Mouse (Mus musculus) urinary bladder, postnatal 25 days (tissue): ENCODE results near the gene Tmem131l.

Source experiments
- DNase-seq: peaks from one replicate; pipeline ENCODE4 v3.0.0; 2022; ENCODE audit warnings: low spot score

Tmem131l gene

GRCm38 (mm10) chr3:83976161-83976560 lies 63.8 kb downstream of the Tmem131l start:
- no peak for DNase-seq

GRCm38 (mm10) chr3:83973339-83973738 lies 66.6 kb downstream of the Tmem131l start:
- DNase-seq = no peak

DNA sequence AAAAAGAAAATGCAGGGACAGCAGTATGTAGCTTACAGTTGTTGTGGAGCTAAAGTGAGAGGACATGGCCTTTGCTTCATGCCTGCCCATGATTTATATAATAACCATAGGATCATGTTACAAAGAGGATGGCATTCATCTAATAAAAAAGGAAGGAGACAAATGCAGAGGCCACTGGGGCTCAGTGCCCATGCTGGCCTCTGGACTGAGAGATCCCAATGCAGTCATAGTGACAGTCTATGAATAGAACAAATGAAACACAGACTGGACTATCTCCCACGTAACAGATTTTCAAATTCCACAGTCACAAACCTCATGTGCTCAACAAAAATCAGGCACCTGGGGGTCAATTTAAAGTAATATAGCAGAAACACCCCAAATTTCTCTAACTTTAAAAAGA lies 69.3 kb downstream of the Tmem131l start:
- DNase-seq = no peak

GRCm38 (mm10) chr3:83969081-83969480 lies 70.9 kb downstream of the Tmem131l start:
- no peak for DNase-seq

GRCm38 (mm10) chr3:83967791-83968190 lies 72.2 kb downstream of the Tmem131l start:
- DNase-seq = no peak

- DNase-seq = no peak
These were observed 74.6 kb downstream of the Tmem131l start for GRCm38 (mm10) chr3:83965333-83965732.

DNA sequence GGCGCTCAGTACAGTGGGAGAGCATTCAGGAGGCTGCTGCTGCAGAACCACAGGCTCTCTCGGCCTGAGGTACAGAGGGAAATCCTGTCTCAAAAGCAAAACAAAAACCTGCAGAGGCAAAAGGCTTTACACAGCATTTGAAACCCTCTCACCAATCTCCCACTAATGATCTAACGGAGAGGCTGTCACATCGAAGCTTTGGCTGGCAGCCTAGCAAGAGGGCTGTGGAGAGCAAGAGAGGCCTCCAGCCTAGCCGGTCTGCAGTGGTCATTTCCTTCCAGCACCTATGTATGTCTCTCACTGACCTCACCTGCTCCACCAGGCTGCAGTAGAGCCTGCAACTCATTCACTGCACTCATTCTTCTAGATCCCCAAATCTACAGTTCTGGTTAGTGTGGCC lies 76.3 kb downstream of the Tmem131l start:
- no peak for DNase-seq

DNA sequence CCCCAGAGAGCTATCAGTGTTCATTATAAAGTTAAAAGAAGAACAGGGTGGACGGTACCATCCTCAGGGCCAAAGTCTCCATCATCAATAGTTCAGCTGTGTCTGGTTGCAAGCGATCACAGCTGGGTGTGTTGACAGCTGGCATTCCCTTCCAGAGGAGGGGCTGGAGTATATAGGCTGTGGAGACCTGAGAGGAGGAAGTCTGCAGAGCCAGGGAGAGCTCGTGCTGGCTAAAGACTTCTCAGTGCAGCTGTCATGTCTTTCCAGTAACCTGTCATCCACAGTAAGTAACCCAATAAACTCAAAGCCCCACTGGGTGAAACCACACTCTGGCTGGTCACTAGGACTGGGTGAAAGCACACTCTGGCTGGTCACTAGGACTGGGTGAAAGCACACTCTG lies 77.4 kb downstream of the Tmem131l start:
- no peak for DNase-seq

GRCm38 (mm10) chr3:83962076-83962475 lies 77.9 kb downstream of the Tmem131l start:
- no peak for DNase-seq

- no peak for DNase-seq
These were observed 80.9 kb downstream of the Tmem131l start for GRCm38 (mm10) chr3:83958951-83959681.

- no peak for DNase-seq
These were observed 86.1 kb downstream of the Tmem131l start for GRCm38 (mm10) chr3:83953879-83954278.

DNA sequence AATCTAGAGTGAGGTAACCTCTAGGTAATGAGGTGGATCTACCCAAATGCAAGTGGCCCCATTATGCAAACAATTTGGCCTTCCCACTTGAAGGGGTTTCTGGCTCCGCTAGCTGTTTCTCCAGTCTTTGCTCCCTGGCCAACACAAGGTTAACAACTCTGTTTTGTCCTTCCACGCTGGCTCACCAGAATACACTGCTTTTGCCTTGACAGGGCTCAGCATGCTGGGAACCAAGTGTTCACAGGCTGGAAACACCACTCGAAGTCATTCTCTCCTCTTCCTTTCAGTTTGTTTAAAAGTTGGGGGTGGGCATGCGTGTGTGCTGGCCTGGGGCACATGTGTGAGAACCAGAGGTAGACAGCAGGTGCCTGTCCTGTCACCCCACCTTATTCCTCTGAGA lies 91.2 kb downstream of the Tmem131l start:
- DNase-seq = no peak

DNA sequence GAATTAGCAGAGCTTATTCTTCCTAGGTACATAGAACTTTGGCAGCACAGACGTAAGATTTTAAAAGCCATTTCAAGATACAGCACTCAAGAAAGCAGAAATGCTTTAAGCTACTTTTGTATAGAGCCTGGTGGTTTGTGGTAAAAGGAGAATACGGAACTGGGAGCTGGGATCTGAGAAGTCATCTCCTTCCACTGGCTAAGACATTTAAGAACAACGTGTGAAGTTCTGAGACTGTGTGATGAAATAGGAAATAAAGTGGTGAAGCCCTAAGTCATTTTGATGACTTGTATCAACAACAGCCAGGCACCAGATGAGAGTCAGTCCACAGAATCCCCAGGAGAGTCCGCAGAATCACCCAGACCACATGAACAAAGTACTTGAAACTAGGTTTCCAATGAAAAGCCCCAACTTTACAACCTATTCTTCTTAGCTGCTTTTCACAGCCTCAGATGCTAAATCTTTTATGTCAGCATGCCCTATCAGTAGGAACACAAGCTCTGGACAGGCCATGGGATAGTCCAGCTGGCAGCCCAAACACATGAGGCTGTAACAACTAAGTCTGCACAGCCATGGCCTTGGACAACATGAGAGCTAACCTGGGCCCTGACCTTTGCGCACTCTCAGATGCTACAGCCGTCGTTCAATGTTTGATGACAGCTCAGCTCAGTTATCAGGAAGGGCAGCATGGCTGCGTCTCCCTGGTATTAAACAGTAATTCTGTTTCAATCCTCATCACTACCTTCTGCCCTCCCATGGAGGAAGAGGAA lies 92.3 kb downstream of the Tmem131l start:
- no peak for DNase-seq

- no peak for DNase-seq
These were observed 93.1 kb downstream of the Tmem131l start for GRCm38 (mm10) chr3:83946848-83947247.

DNA sequence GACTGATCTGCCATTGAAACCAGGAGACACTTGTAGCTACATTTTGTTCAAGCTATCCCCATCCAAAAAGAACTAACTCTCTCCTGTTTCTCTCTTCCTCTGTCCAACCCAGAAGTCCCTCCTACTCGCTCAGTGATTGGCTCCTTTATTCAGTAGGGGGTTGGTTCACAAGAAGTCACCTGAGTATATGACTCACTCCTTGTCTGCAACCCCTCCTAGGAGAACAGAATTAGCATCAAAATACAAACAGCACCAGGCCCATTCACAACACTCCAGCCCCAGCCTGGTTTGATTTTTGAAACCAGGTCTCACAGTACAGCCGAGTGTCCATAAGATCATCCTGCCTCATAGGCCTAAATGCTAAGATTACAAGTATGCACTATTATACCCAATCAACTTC lies 96.3 kb downstream of the Tmem131l start:
- DNase-seq = no peak

GRCm38 (mm10) chr3:83943212-83943611 lies 96.8 kb downstream of the Tmem131l start:
- no peak for DNase-seq

DNA sequence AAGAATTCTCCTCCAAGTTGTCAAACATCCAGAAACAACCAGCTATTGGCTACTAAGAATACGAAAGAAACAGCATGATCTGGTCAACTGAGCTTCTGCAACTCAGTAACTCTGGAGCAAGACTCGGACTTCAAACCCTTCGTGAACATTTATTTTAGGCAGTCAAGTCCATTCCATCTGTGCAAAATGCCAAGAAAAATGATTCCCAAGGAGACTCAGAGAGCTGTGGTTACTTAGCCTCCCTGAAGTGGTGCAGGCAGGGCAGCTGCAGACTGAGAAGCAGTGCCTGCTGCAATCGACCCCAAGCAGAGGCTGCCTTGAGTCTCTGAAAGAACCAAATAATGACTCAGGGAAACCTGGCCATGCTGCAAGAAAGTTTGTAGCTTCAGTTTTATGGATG lies 98.1 kb downstream of the Tmem131l start:
- DNase-seq = no peak

- no peak for DNase-seq
These were observed 101.1 kb downstream of the Tmem131l start for GRCm38 (mm10) chr3:83938871-83939270.

DNA sequence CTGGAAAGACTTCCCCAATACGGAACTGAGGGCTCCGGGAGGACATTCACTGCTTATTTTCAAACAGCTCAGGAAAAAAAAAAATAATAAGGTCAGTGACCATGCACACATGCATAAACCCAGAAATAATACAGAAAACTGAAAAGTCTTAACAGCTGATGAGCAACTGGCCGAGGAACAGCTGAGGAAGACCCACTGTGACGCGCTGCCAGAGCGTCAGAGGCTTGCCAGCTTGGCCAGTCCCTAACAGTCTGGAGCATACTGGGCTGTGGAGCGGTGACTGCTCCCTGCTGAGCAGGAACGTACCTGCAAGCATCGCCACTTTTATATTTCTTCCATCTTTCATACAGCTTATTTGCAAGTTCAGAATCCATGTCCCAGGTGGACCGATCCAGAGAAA lies 105.5 kb downstream of the Tmem131l start:
- no peak for DNase-seq

GRCm38 (mm10) chr3:83915768-83916496 lies 124.0 kb downstream of the Tmem131l start:
- peak; percentile 15 for DNase-seq

DNA sequence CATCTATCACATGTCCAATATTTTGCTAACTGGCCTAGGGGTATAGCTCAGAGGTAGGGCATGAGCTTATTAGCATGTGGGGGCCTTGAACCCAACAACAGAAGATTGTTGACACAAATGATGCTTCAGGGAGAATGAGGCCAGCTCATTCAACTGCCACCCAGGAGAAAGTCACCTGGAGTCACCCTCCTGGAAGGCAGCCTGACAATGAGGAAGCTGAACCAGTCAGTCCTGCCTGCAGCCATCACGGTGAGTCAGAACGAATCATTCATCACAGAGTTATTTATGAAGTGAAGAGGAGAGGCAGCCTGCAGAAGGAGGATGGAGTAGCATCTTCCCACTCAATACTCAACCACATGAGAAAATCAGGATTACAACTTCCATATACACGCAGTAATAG lies 124.9 kb downstream of the Tmem131l start:
- no peak for DNase-seq

- no peak for DNase-seq
These were observed 129.3 kb downstream of the Tmem131l start for GRCm38 (mm10) chr3:83910707-83911106.

DNA sequence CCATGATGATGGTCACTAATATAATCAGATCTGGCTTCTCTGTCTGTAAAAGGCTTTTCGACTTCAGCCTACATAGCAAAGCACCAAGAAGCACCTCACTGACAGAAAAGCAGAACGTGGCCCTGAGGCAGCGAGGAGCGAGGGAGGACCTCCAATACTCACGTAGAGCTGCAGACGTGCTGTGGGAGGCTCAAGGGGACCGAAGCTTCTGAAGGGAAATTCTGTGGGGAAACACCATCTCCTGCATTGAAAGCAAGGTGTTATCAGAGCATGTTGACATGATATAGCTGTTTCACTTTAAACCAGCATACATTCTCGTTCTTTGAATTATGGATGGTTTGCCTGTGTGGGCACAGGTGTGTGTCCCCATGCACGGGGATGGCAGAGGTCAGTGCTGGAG lies 133.8 kb downstream of the Tmem131l start:
- no peak for DNase-seq
